Mouse (Mus musculus) CH12.LX (cell line): ENCODE data around the gene Reln. TPM values are rescaled to one million over a fixed set of nuclear protein-coding genes. Genes with fewer than 3 reads are reported as not detected.

Experiments
- DNase-seq: peaks from one replicate; pipeline ENCODE4 v3.0.0-alpha.2; 2013; ENCODE audit errors: extremely low read depth
- H3K27ac ChIP-seq: 2 replicates; pipeline ENCODE4 v1.5.1; 2012; ENCODE audit warnings: low read depth, mild to moderate bottlenecking, control low read depth, moderate library complexity; ENCODE audit not compliant: insufficient read depth
- H3K27me3 ChIP-seq: replicated peaks from 2 replicates; pipeline ENCODE3; 2012; ENCODE audit warnings: inconsistent platforms
- H3K36me3 ChIP-seq, 2 experiments: replicated peaks in 1 of 2; 2 replicates each; pipeline versions ENCODE3 to v1.6.1; 2012; ENCODE audit warnings: inconsistent platforms in 1 of 2, low read length in 1 of 2, mild to moderate bottlenecking in 1 of 2, mixed read lengths in 1 of 2, moderate library complexity in 1 of 2; ENCODE audit not compliant: control insufficient read depth in 1 of 2, insufficient read depth in 1 of 2
- H3K4me1 ChIP-seq, 2 experiments: 2 replicates each; pipeline ENCODE4 v1.6.1; 2012; ENCODE audit warnings: inconsistent platforms in 1 of 2, moderate library complexity in 1 of 2; ENCODE audit not compliant: insufficient read depth in 2 of 2, control insufficient read depth in 1 of 2
- H3K4me2 ChIP-seq: 2 replicates; pipeline ENCODE4 v1.6.1; 2012; ENCODE audit warnings: low read depth, mild to moderate bottlenecking, control low read depth; ENCODE audit not compliant: poor library complexity, insufficient read depth, severe bottlenecking
- H3K4me3 ChIP-seq, 3 experiments: fragments of 150-350 bp in 1 of 3; sonication (generic) in 1 of 3; replicated peaks in 1 of 3; 2 replicates each; pipeline versions ENCODE3 to v1.5.1; 2011 to 2012; ENCODE audit warnings: low read depth in 2 of 3, low read length in 2 of 3, mild to moderate bottlenecking in 2 of 3, moderate library complexity in 2 of 3, control low read depth in 1 of 3, improper control_type of control experiment in 1 of 3, inconsistent platforms in 1 of 3, mixed read lengths in 1 of 3; ENCODE audit not compliant: poor library complexity in 1 of 3
- H3K79me2 ChIP-seq: replicated peaks from 2 replicates; pipeline ENCODE4 v1.6.1; 2012; ENCODE audit warnings: mild to moderate bottlenecking, moderate library complexity; ENCODE audit not compliant: control insufficient read depth, poor library complexity, insufficient read depth, severe bottlenecking; ENCODE audit errors: extremely low read depth
- H3K9ac ChIP-seq: 2 replicates; pipeline ENCODE4 v1.6.1; 2012; ENCODE audit warnings: low read depth, mild to moderate bottlenecking, control low read depth, moderate library complexity; ENCODE audit not compliant: insufficient read depth
- H3K9me3 ChIP-seq: replicated peaks from 2 replicates; pipeline ENCODE3; 2012; ENCODE audit warnings: low read length, inconsistent platforms, mixed read lengths
- CTCF ChIP-seq, 2 experiments: IDR thresholded peaks in 1 of 2; conservative IDR thresholded peaks in 1 of 2; 2 replicates each; pipeline ENCODE4 v1.5.1; 2011 to 2012; ENCODE audit warnings: low read depth in 2 of 2, low read length in 2 of 2, improper control_type of control experiment in 1 of 2, inconsistent platforms in 1 of 2, mild to moderate bottlenecking in 1 of 2, moderate library complexity in 1 of 2
- ELF1 ChIP-seq: IDR thresholded peaks from 2 replicates; pipeline ENCODE4 v1.6.1; 2014; ENCODE audit warnings: low read depth, mild to moderate bottlenecking, inconsistent platforms, low read length, improper control_type of control experiment
- MAZ ChIP-seq: IDR thresholded peaks from 2 replicates; pipeline ENCODE4 v1.6.1; 2012; ENCODE audit warnings: low read depth, mild to moderate bottlenecking, inconsistent platforms, low read length, improper control_type of control experiment, moderate library complexity
- NRF1 ChIP-seq: IDR thresholded peaks from 2 replicates; pipeline ENCODE4 v1.6.1; 2014; ENCODE audit warnings: low read depth, mild to moderate bottlenecking, inconsistent platforms, low read length, improper control_type of control experiment, moderate library complexity
- PAX5 ChIP-seq: IDR thresholded peaks from 2 replicates; pipeline ENCODE4 v1.6.1; 2012; ENCODE audit warnings: low read length, inconsistent platforms, mixed read lengths
- POLR2A ChIP-seq: IDR thresholded peaks from 2 replicates; pipeline ENCODE4 v1.6.1; 2011; ENCODE audit warnings: low read depth, mild to moderate bottlenecking, improper control_type of control experiment, low read length
- POLR2AphosphoS2 ChIP-seq: IDR thresholded peaks from 2 replicates; pipeline ENCODE4 v1.6.1; 2011; ENCODE audit warnings: low read depth, low read length, improper control_type of control experiment
- RAD21 ChIP-seq: IDR thresholded peaks from 2 replicates; pipeline ENCODE4 v1.6.1; 2011; ENCODE audit warnings: low read depth, mild to moderate bottlenecking, low read length, improper control_type of control experiment, moderate library complexity
- RCOR1 ChIP-seq: conservative IDR thresholded peaks from 2 replicates; pipeline ENCODE4 v1.6.1; 2012; ENCODE audit warnings: low read depth, mild to moderate bottlenecking, inconsistent platforms, low read length, improper control_type of control experiment
- SIN3A ChIP-seq: IDR thresholded peaks from 2 replicates; pipeline ENCODE4 v1.6.1; 2012; ENCODE audit warnings: low read length, improper control_type of control experiment, inconsistent platforms
- SMC3 ChIP-seq: IDR thresholded peaks from 2 replicates; pipeline ENCODE4 v1.6.1; 2011; ENCODE audit warnings: low read depth, low read length, improper control_type of control experiment
- TBP ChIP-seq: conservative IDR thresholded peaks from 2 replicates; pipeline ENCODE4 v1.6.1; 2011; ENCODE audit warnings: low read depth, low read length, improper control_type of control experiment
- UBTF ChIP-seq: IDR thresholded peaks from 2 replicates; pipeline ENCODE4 v1.6.1; 2012; ENCODE audit warnings: low read depth, mild to moderate bottlenecking, inconsistent platforms, low read length, improper control_type of control experiment, moderate library complexity
- ZC3H11A ChIP-seq: IDR thresholded peaks from 2 replicates; pipeline ENCODE4 v1.6.1; 2012; ENCODE audit warnings: low read depth, mild to moderate bottlenecking, inconsistent platforms, low read length, improper control_type of control experiment
- ZKSCAN1 ChIP-seq: IDR thresholded peaks from 2 replicates; pipeline ENCODE4 v1.6.1; 2012; ENCODE audit warnings: low read depth, inconsistent platforms, low read length, improper control_type of control experiment, borderline replicate concordance
- ZNF384 ChIP-seq: IDR thresholded peaks from 2 replicates; pipeline ENCODE4 v1.6.1; 2012; ENCODE audit warnings: low read depth, low read length, improper control_type of control experiment, inconsistent platforms
- dilution Hi-C: fragments of 300-500 bp; cut with MboI; formaldehyde crosslinking; loops from 2 replicates; pipeline ENCODE4 v1.14.3; 2020; ENCODE audit warnings: low sequenced_read_pairs; ENCODE audit not compliant: extremely low pct_unique_long_range_greater_than_20kb, extremely low pct_ligation_motif_present
- in situ Hi-C: fragments of 300-500 bp; cut with MboI; formaldehyde crosslinking; loops from 3 replicates; pipeline ENCODE4 v1.14.3; 2019; ENCODE audit warnings: low sequenced_read_pairs, low pct_ligation_motif_present, low pct_unique_long_range_greater_than_20kb, mixed read lengths
- polyA plus RNA-seq: library from polyadenylated mRNA; unstranded; fragments of >175 nt; gene quantifications from 2 replicates; pipeline ENCODE4 v1.2.1, GENCODE M21; 2012; ENCODE audit warnings: low read depth; ENCODE audit not compliant: insufficient read length
- total RNA-seq, 2 experiments: library from RNA; depleted of rRNA; stranded (reverse); fragments of 300-350 nt in 1 of 2; fragments of >200 nt in 1 of 2; gene quantifications; 2 replicates each; pipeline ENCODE4 v1.2.3; 2012 to 2014

Gene Reln
- total and polyA plus RNA-seq, 3 experiments = 0.03 to 0.04 TPM; not detected in 1

DNA sequence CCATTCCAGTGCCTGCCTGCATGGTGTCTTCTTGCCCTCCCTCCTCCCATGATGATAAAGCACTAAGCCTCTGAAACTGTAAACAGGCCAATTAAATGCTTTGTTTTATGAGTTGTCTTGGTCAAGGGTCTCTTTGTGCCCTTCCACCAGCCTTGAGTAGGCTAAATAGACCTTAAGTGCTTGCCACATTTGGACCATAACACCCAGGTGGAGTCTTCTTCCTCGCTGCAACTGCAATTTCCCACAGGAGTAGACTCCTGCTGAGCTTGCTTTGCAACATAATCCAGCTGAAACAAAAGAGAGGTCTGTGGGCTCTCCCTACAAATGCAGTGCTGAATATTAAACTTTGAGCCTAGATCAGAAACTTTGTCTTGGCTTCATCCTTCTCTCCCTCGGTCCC is 35.5 kb downstream of the Reln start:
- Histone ChIP-seq H3K4me3 (no peak overlapping the region), H3K36me3 (no peaks in the 10 kb centered on the region), H3K4me1 (no peaks in the 10 kb centered on the region), H3K4me2 (no peak overlapping the region), H3K27ac (no peak overlapping the region), H3K9ac (no peak overlapping the region), H3K9me3 (no peaks in the 10 kb centered on the region), H3K79me2 (no peaks in the 10 kb centered on the region), H3K27me3 (no peaks in the 10 kb centered on the region)
- no peak for TF ChIP-seq TBP
- no peak for TF ChIP-seq MAZ
- TF ChIP-seq SMC3 = no peak
- TF ChIP-seq NRF1 = no peak
- TF ChIP-seq CTCF (conservative IDR thresholded peaks at IDR 0.05 in 1 of 2, IDR thresholded peaks at IDR 0.05 in 1 of 2; ENCODE audit: low read depth in 2 of 2, low read length in 2 of 2) = no peak
- no peak for TF ChIP-seq ZC3H11A
- no peak for TF ChIP-seq ELF1
- TF ChIP-seq UBTF = no peak
- TF ChIP-seq SIN3A = no peak
- TF ChIP-seq RAD21 = no peak
- TF ChIP-seq POLR2A = no peak
- DNase-seq = no peak
- in situ Hi-C loops = no loop called here
- dilution Hi-C loops = no loop called here

DNA sequence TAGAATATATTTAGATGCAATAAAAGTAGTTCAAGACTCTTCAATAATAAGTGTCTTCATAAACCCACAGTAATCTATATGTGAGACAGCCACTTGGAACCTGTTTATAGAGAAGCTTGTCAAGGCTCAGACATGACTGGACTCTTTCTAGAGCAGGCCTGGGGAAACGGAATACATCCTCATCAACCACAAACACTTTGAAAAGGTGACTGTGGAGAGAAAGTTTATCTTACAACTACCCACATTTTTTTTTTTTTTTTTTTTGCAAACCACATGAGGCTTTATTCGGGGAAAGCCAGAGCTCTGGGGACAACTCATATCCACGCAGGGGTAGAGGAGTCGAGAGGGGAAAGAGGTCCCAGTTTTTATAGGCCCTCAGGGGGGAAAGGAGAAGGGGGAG is 36.6 kb downstream of the Reln start:
- Histone ChIP-seq H3K4me3 (no peak overlapping the region), H3K4me2 (no peak overlapping the region), H3K9me3 (no peaks in the 10 kb centered on the region), H3K4me1 (no peaks in the 10 kb centered on the region), H3K9ac (no peak overlapping the region)
- in situ Hi-C loops = no loop called here
- dilution Hi-C loops = no loop called here
- DNase-seq = peak; percentile 6
- TF ChIP-seq ZNF384 = peak; percentile 68
- TF ChIP-seq PAX5 = no peak
- TF ChIP-seq, all 38 proteins: peak for 1
- no peaks in the 10 kb centered on the region for H3K36me3 ChIP-seq
- no peak overlapping the region for H3K27ac ChIP-seq
- H3K27me3 ChIP-seq = no peaks in the 10 kb centered on the region
- no peaks in the 10 kb centered on the region for H3K79me2 ChIP-seq

DNA sequence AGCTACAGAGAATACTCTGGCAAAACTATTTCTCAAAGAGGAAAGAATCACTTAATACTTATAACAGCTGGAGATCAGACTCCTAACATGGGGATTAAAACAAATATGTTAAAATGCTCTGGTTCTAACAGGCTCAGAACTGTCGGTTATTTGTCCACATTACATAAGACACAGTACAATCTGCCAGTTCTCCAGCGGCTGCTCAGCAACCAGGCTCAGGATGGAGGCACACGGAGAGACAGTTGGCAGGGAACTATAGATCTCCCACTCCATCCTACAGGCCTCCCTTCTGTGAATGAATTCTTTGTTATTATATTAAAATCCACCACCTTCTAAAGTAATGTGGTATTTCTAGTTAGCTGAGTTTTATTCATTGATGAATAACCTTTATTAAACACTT is 37.4 kb downstream of the Reln start:
- no peaks in the 10 kb centered on the region for H3K27me3 ChIP-seq
- no peak overlapping the region for H3K4me3 ChIP-seq
- dilution Hi-C loops (no loop called here), in situ Hi-C loops (no loop called here)
- no peaks in the 10 kb centered on the region for H3K9me3 ChIP-seq
- H3K79me2 ChIP-seq = no peaks in the 10 kb centered on the region
- no peaks in the 10 kb centered on the region for H3K36me3 ChIP-seq
- no peaks in the 10 kb centered on the region for H3K4me1 ChIP-seq
- DNase-seq = no peak
- H3K4me2 ChIP-seq = no peak overlapping the region
- no peak for TF ChIP-seq NRF1
- TF ChIP-seq ZKSCAN1 = no peak
- TF ChIP-seq RCOR1 = no peak
- TF ChIP-seq POLR2AphosphoS2 = no peak
- no peak overlapping the region for H3K27ac ChIP-seq
- no peak overlapping the region for H3K9ac ChIP-seq
